Mouse (Mus musculus) CH12.LX (cell line): ENCODE results near the gene Vegfb. TPM values are rescaled to one million over a fixed set of nuclear protein-coding genes. Genes with fewer than 3 reads are reported as not detected.

Experiments used
- DNase-seq: peaks from one replicate; pipeline ENCODE4 v3.0.0-alpha.2; 2013; ENCODE audit errors: extremely low read depth
- H3K27ac ChIP-seq: 2 replicates; pipeline ENCODE4 v1.5.1; 2012; ENCODE audit warnings: low read depth, mild to moderate bottlenecking, control low read depth, moderate library complexity; ENCODE audit not compliant: insufficient read depth
- H3K27me3 ChIP-seq: replicated peaks from 2 replicates; pipeline ENCODE3; 2012; ENCODE audit warnings: inconsistent platforms
- H3K36me3 ChIP-seq, 2 experiments: replicated peaks in 1 of 2; 2 replicates each; pipeline versions ENCODE3 to v1.6.1; 2012; ENCODE audit warnings: inconsistent platforms in 1 of 2, low read length in 1 of 2, mild to moderate bottlenecking in 1 of 2, mixed read lengths in 1 of 2, moderate library complexity in 1 of 2; ENCODE audit not compliant: control insufficient read depth in 1 of 2, insufficient read depth in 1 of 2
- H3K4me1 ChIP-seq, 2 experiments: 2 replicates each; pipeline ENCODE4 v1.6.1; 2012; ENCODE audit warnings: inconsistent platforms in 1 of 2, moderate library complexity in 1 of 2; ENCODE audit not compliant: insufficient read depth in 2 of 2, control insufficient read depth in 1 of 2
- H3K4me2 ChIP-seq: 2 replicates; pipeline ENCODE4 v1.6.1; 2012; ENCODE audit warnings: low read depth, mild to moderate bottlenecking, control low read depth; ENCODE audit not compliant: poor library complexity, insufficient read depth, severe bottlenecking
- H3K4me3 ChIP-seq, 3 experiments: fragments of 150-350 bp in 1 of 3; sonication (generic) in 1 of 3; replicated peaks in 1 of 3; 2 replicates each; pipeline versions ENCODE3 to v1.5.1; 2011 to 2012; ENCODE audit warnings: low read depth in 2 of 3, low read length in 2 of 3, mild to moderate bottlenecking in 2 of 3, moderate library complexity in 2 of 3, control low read depth in 1 of 3, improper control_type of control experiment in 1 of 3, inconsistent platforms in 1 of 3, mixed read lengths in 1 of 3; ENCODE audit not compliant: poor library complexity in 1 of 3
- H3K79me2 ChIP-seq: replicated peaks from 2 replicates; pipeline ENCODE4 v1.6.1; 2012; ENCODE audit warnings: mild to moderate bottlenecking, moderate library complexity; ENCODE audit not compliant: control insufficient read depth, poor library complexity, insufficient read depth, severe bottlenecking; ENCODE audit errors: extremely low read depth
- H3K9ac ChIP-seq: 2 replicates; pipeline ENCODE4 v1.6.1; 2012; ENCODE audit warnings: low read depth, mild to moderate bottlenecking, control low read depth, moderate library complexity; ENCODE audit not compliant: insufficient read depth
- H3K9me3 ChIP-seq: replicated peaks from 2 replicates; pipeline ENCODE3; 2012; ENCODE audit warnings: low read length, inconsistent platforms, mixed read lengths
- BHLHE40 ChIP-seq: IDR thresholded peaks from 2 replicates; pipeline ENCODE4 v1.6.1; 2011; ENCODE audit warnings: mild to moderate bottlenecking, low read depth, low read length, improper control_type of control experiment
- CTCF ChIP-seq, 2 experiments: IDR thresholded peaks in 1 of 2; conservative IDR thresholded peaks in 1 of 2; 2 replicates each; pipeline ENCODE4 v1.5.1; 2011 to 2012; ENCODE audit warnings: low read depth in 2 of 2, low read length in 2 of 2, improper control_type of control experiment in 1 of 2, inconsistent platforms in 1 of 2, mild to moderate bottlenecking in 1 of 2, moderate library complexity in 1 of 2
- ETS1 ChIP-seq: conservative IDR thresholded peaks from 2 replicates; pipeline ENCODE4 v1.6.1; 2012; ENCODE audit warnings: low read depth, mild to moderate bottlenecking, inconsistent platforms, low read length, improper control_type of control experiment, moderate library complexity
- IRF4 ChIP-seq: IDR thresholded peaks from 2 replicates; pipeline ENCODE4 v1.6.1; 2014; ENCODE audit warnings: low read depth, mild to moderate bottlenecking, inconsistent platforms, low read length, improper control_type of control experiment
- JUN ChIP-seq: IDR thresholded peaks from 2 replicates; pipeline ENCODE4 v1.6.1; 2011; ENCODE audit warnings: low read depth, mild to moderate bottlenecking, low read length, improper control_type of control experiment, moderate library complexity; ENCODE audit not compliant: insufficient read depth
- JUND ChIP-seq: conservative IDR thresholded peaks from 2 replicates; pipeline ENCODE4 v1.6.1; 2011; ENCODE audit warnings: low read depth, low read length, improper control_type of control experiment
- MAX ChIP-seq: IDR thresholded peaks from 2 replicates; pipeline ENCODE4 v1.6.1; 2011; ENCODE audit warnings: low read length, improper control_type of control experiment
- MYC ChIP-seq: IDR thresholded peaks from 2 replicates; pipeline ENCODE4 v1.6.1; 2011; ENCODE audit warnings: low read depth, mild to moderate bottlenecking, improper control_type of control experiment, low read length
- NRF1 ChIP-seq: IDR thresholded peaks from 2 replicates; pipeline ENCODE4 v1.6.1; 2014; ENCODE audit warnings: low read depth, mild to moderate bottlenecking, inconsistent platforms, low read length, improper control_type of control experiment, moderate library complexity
- POLR2A ChIP-seq: IDR thresholded peaks from 2 replicates; pipeline ENCODE4 v1.6.1; 2011; ENCODE audit warnings: low read depth, mild to moderate bottlenecking, improper control_type of control experiment, low read length
- POLR2AphosphoS2 ChIP-seq: IDR thresholded peaks from 2 replicates; pipeline ENCODE4 v1.6.1; 2011; ENCODE audit warnings: low read depth, low read length, improper control_type of control experiment
- RAD21 ChIP-seq: IDR thresholded peaks from 2 replicates; pipeline ENCODE4 v1.6.1; 2011; ENCODE audit warnings: low read depth, mild to moderate bottlenecking, low read length, improper control_type of control experiment, moderate library complexity
- RCOR1 ChIP-seq: conservative IDR thresholded peaks from 2 replicates; pipeline ENCODE4 v1.6.1; 2012; ENCODE audit warnings: low read depth, mild to moderate bottlenecking, inconsistent platforms, low read length, improper control_type of control experiment
- SMC3 ChIP-seq: IDR thresholded peaks from 2 replicates; pipeline ENCODE4 v1.6.1; 2011; ENCODE audit warnings: low read depth, low read length, improper control_type of control experiment
- TBP ChIP-seq: conservative IDR thresholded peaks from 2 replicates; pipeline ENCODE4 v1.6.1; 2011; ENCODE audit warnings: low read depth, low read length, improper control_type of control experiment
- TCF12 ChIP-seq: IDR thresholded peaks from 2 replicates; pipeline ENCODE4 v1.6.1; 2014; ENCODE audit warnings: low read depth, mild to moderate bottlenecking, inconsistent platforms, low read length, improper control_type of control experiment
- UBTF ChIP-seq: IDR thresholded peaks from 2 replicates; pipeline ENCODE4 v1.6.1; 2012; ENCODE audit warnings: low read depth, mild to moderate bottlenecking, inconsistent platforms, low read length, improper control_type of control experiment, moderate library complexity
- ZMIZ1 ChIP-seq: IDR thresholded peaks from 2 replicates; pipeline ENCODE4 v1.6.1; 2012; ENCODE audit warnings: low read depth, mild to moderate bottlenecking, inconsistent platforms, low read length, improper control_type of control experiment
- dilution Hi-C: fragments of 300-500 bp; cut with MboI; formaldehyde crosslinking; loops from 2 replicates; pipeline ENCODE4 v1.14.3; 2020; ENCODE audit warnings: low sequenced_read_pairs; ENCODE audit not compliant: extremely low pct_unique_long_range_greater_than_20kb, extremely low pct_ligation_motif_present
- in situ Hi-C: fragments of 300-500 bp; cut with MboI; formaldehyde crosslinking; loops from 3 replicates; pipeline ENCODE4 v1.14.3; 2019; ENCODE audit warnings: low sequenced_read_pairs, low pct_ligation_motif_present, low pct_unique_long_range_greater_than_20kb, mixed read lengths
- polyA plus RNA-seq: library from polyadenylated mRNA; unstranded; fragments of >175 nt; gene quantifications from 2 replicates; pipeline ENCODE4 v1.2.1, GENCODE M21; 2012; ENCODE audit warnings: low read depth; ENCODE audit not compliant: insufficient read length
- total RNA-seq, 2 experiments: library from RNA; depleted of rRNA; stranded (reverse); fragments of 300-350 nt in 1 of 2; fragments of >200 nt in 1 of 2; gene quantifications; 2 replicates each; pipeline ENCODE4 v1.2.3; 2012 to 2014

Gene Vegfb
- total and polyA plus RNA-seq, 3 experiments, result 3.2 to 35.1 (median 13.2) TPM

GRCm38 (mm10) chr19:7034006-7034405 lies 46.6 kb upstream of the Vegfb start:
- TF ChIP-seq TCF12 (no peak), CTCF (conservative IDR thresholded peaks at IDR 0.05 in 1 of 2, IDR thresholded peaks at IDR 0.05 in 1 of 2; ENCODE audit: low read depth in 2 of 2, low read length in 2 of 2) (0 out of 4 replicates have a peak, but pooled peaks of 1 of the 2 experiments have one; percentile 6)
- Histone ChIP-seq H3K27ac (no peak overlapping the region), H3K36me3 (peaks cover 50 to 77% of the 10 kb centered on the region in 2 experiments), H3K27me3 (no peaks in the 10 kb centered on the region), H3K4me2 (no peak overlapping the region), H3K9ac (no peak overlapping the region), H3K4me1 (peaks cover 6 to 25% of the 10 kb centered on the region in 2 experiments), H3K4me3 (no peak overlapping the region), H3K79me2 (peaks cover 52% of the 10 kb centered on the region), H3K9me3 (no peaks in the 10 kb centered on the region)
- DNase-seq, result no peak
- dilution Hi-C loops, result no loop called here
- in situ Hi-C loops, result no loop called here

- TF ChIP-seq JUN, result no peak
- TF ChIP-seq TBP, result no peak
- TF ChIP-seq POLR2AphosphoS2, result no peak
- no peak for TF ChIP-seq CTCF (conservative IDR thresholded peaks at IDR 0.05 in 1 of 2, IDR thresholded peaks at IDR 0.05 in 1 of 2; ENCODE audit: low read depth in 2 of 2, low read length in 2 of 2)
- no peak for TF ChIP-seq RCOR1
- no peak for TF ChIP-seq MAX
- TF ChIP-seq TCF12, result no peak
- TF ChIP-seq ETS1, result no peak
- TF ChIP-seq MYC, result no peak
- TF ChIP-seq BHLHE40, result no peak
- TF ChIP-seq POLR2A, result no peak
- Histone ChIP-seq H3K36me3 (peaks cover 74 to 92% of the 10 kb centered on the region in 2 experiments), H3K27me3 (no peaks in the 10 kb centered on the region), H3K4me3 (no peak overlapping the region), H3K4me2 (no peak overlapping the region), H3K9me3 (no peaks in the 10 kb centered on the region), H3K9ac (no peak overlapping the region), H3K27ac (no peak overlapping the region), H3K4me1 (peaks cover 0 to 16% of the 10 kb centered on the region in 2 experiments; a peak in 2 of 4 replicates), H3K79me2 (peaks cover 7% of the 10 kb centered on the region; the same call in 1 of the 2 replicates)
- DNase-seq, result no peak
- dilution Hi-C loops (no loop called here), in situ Hi-C loops (no loop called here)
Measured at GRCm38 (mm10) chr19:7029531-7029930, 42.1 kb upstream of the Vegfb start.

- in situ Hi-C loops, result loop anchor here (5.0 kb wide), 1 partner anchor 83 kb away; no protein-coding TSS in a partner anchor
- H3K36me3 ChIP-seq, result peaks cover 43 to 70% of the 10 kb centered on the region in 2 experiments
- peak overlapping the region; percentile 82; the same call in 1 of the 2 replicates for H3K4me2 ChIP-seq
- peak overlapping the region; percentile 28; the same call in 1 of the 2 replicates for H3K9ac ChIP-seq
- peak overlapping the region; percentile 54 for H3K27ac ChIP-seq
- dilution Hi-C loops, result no loop called here
- H3K79me2 ChIP-seq, result peaks cover 3% of the 10 kb centered on the region; the same call in 1 of the 2 replicates
- H3K4me1 ChIP-seq, result peaks cover 13 to 34% of the 10 kb centered on the region in 2 experiments
- TF ChIP-seq SMC3, result peak; percentile 82
- peak; percentile 54 to 91 for TF ChIP-seq CTCF (conservative IDR thresholded peaks at IDR 0.05 in 1 of 2, IDR thresholded peaks at IDR 0.05 in 1 of 2; ENCODE audit: low read depth in 2 of 2, low read length in 2 of 2)
- no peak for TF ChIP-seq JUND
- no peak for TF ChIP-seq ETS1
- no peak for TF ChIP-seq UBTF
- TF ChIP-seq NRF1, result no peak
- 0 out of 2 replicates have a peak, but pooled peaks have one; percentile 12 for TF ChIP-seq IRF4
- 0 out of 2 replicates have a peak, but pooled peaks have one; percentile 54 for TF ChIP-seq POLR2AphosphoS2
- 0 out of 2 replicates have a peak, but pooled peaks have one; percentile 6 for TF ChIP-seq ZMIZ1
- TF ChIP-seq RAD21, result peak; percentile 87
- no peaks in the 10 kb centered on the region for H3K9me3 ChIP-seq
- no peak overlapping the region for H3K4me3 ChIP-seq
- H3K27me3 ChIP-seq, result no peaks in the 10 kb centered on the region
- DNase-seq, result peak; percentile 75
Measured at GRCm38 (mm10) chr19:7020224-7020641, 32.8 kb upstream of the Vegfb start.
